Mouse (Mus musculus) liver, adult (tissue): Measurements from ENCODE around the gene Plk2.

ENCODE experiments used
- GATA4 ChIP-seq: IDR thresholded peaks from 2 replicates; pipeline ENCODE4 v1.6.1; 2014; ENCODE audit warnings: mild to moderate bottlenecking, low read length; ENCODE audit not compliant: insufficient replicate concordance

Gene Plk2

GRCm38 (mm10) chr13:110398513-110399270 is 3.8 kb downstream of the Plk2 start:
- no peak for TF ChIP-seq GATA4

GRCm38 (mm10) chr13:110401443-110401842 is 6.6 kb downstream of the Plk2 start:
- no peak for TF ChIP-seq GATA4

DNA sequence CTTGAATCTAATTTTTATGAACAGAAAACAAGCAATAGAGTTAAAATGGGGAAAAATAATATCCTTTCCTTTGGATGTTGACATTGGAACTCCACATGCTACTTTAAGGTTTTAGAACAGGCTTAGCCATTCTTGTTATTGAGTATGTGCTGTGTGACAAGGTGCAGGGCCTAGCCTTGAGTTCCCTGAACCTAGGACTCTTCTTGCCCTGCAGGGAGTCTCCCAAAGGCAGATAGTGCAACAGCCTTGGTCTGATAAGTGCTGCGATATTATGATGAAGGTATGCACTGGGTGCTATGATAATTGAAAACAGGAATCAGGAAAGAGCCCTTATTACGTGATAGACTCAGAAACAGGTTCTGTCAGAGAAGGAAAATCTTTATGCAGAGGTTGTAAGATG is 7.0 kb downstream of the Plk2 start:
- TF ChIP-seq GATA4: no peak

DNA sequence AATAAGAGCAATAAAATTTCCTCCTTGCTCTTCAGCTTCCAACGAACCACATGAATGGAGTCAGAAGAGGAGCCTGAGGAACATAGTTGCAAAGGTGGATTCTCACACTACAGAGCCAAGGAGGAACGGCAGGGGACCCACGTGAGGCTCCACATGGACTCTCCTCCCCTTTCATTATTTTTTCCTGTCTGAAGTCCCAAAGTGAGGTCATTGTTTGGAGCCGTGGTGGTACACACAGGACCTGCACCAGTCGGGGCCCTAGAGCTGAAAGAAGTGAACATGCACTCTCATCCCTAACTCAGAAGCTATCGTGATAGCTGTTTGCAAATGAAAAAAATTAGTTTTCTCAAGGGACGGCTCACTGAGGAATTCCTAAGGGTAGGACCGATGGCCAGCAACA is 9.2 kb downstream of the Plk2 start:
- TF ChIP-seq GATA4: no peak

GRCm38 (mm10) chr13:110406152-110406551 is 11.3 kb downstream of the Plk2 start:
- TF ChIP-seq GATA4: no peak

- no peak for TF ChIP-seq GATA4
These were observed 17.8 kb downstream of the Plk2 start for GRCm38 (mm10) chr13:110412572-110413209.

DNA sequence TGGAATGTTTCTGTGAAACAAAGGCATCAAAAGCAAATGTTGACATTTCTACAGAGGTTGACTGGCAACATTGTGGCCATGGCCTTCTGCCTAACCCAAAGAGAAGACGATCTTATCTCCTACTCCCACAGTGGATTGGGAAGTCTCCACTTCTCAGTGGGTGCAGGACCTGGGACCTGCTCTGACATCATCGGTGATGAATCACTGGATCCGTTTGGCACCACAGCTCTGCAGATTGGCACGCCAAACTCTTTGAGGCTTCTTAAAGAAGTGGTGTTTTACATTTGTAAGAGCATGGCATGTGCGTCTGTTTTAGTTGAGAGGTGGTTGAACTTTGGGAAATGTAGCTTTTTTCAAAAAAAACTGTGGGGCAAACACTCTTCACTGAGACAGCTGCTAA is 23.8 kb downstream of the Plk2 start:
- no peak for TF ChIP-seq GATA4

DNA sequence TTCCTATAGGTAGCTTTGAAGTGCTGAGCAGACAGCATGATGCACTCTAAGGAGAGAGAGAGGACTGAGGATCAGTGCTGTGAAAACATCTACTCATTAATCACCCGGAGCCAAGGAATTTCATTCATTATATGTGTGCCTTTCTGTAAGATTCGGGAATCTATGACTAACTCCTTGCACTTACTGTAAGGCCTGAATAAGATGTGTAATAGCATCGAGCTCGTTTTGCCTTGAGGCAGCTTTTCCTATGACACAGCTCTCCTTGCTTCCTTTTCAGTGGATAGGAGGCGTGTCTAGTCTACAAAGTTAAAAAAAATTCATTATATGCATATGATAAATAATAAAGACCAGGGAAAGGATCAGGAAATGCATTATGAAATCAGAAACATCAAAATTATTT is 24.8 kb downstream of the Plk2 start:
- TF ChIP-seq GATA4: no peak

DNA sequence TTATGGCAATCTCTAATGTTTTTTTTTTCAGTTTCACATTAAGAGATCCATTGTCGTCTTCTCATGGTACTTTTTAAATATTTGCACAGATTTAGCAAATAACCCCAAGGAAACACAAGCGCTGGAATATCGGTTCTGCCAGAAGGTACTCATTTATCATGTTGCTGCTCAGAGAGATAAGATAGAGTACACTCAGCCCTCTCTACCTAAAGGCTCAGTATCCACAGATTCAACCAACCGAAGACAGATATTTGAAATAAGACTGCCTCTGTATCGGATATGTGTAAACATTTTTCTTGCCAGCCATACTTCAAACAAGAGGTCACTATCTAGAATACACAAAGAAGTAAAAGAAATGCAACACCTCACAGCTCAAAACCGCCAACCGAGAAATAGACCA is 27.6 kb downstream of the Plk2 start:
- TF ChIP-seq GATA4: no peak

DNA sequence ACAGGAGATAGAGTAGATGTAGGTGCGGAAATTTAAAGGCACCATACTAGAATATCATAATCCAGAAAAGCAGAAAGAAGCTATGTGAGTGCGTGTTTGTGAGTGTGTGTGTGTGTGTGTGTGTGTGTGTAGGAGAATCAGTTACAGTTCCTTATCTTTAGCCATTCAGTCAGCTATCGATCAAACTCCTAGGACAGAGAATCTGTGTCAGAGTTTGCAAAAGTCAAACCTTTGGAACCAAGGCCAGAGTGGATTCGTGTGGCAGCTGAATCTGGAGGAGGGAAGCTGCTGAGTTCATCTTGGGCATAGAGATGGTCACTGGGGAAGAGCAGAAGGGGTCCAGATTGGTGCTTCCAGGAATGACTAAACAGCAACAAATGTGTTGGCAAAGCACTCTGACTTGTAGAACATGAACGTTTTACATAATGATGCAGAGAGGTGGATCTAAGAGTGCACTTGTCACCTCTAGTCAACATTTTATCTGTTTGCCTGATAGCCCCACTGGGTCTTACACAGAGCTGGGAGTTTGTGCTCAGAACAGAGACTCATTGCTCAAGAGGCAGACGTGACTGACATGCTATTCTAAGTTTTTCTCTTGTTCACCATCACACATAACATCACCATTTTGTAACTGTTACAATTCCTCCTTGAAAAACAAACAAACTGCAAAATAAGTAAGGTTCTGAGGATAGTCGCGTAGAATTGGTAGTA is 30.8 kb downstream of the Plk2 start:
- peak; percentile 91 for TF ChIP-seq GATA4

DNA sequence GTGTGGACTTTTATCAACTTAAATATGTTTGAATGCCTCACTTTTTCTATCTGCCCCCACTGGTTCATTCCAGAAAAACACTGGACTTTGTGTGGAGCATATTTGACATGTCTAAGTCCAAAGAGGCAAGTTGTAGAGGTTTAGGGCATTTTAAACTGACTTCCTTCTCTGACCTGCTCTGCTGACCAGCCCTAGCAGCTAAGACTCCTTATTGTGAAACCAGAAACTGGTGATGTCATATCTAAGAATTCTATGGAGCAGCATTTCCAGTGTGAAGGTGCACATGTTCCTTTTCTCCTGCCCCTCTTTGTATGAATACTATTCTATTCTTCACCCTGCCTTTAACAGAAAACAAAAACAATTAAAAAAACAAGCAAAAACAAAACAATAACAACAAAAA is 36.5 kb downstream of the Plk2 start:
- no peak for TF ChIP-seq GATA4

GRCm38 (mm10) chr13:110432062-110432566 is 37.3 kb downstream of the Plk2 start:
- no peak for TF ChIP-seq GATA4

DNA sequence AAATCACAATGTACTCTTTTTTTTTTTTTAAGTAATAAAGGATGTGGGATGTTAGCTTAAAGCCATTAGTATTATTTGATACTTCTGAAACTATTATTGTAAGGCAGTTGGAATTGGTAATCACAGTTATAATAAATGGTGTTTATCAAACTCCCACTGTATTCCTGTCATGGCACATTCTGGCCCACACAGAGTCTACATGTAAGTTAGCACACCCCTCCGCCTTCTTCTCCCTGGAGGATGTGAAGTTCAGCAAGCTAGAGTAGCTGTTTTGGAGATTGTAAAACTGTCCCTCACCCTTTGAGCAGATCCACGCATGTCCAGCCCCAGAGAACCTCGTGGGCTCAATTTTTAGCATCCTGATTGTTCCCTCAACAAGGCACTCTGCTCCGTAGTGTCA is 37.8 kb downstream of the Plk2 start:
- TF ChIP-seq GATA4: no peak

- no peak for TF ChIP-seq GATA4
These were observed 41.8 kb downstream of the Plk2 start for GRCm38 (mm10) chr13:110436692-110437091.

DNA sequence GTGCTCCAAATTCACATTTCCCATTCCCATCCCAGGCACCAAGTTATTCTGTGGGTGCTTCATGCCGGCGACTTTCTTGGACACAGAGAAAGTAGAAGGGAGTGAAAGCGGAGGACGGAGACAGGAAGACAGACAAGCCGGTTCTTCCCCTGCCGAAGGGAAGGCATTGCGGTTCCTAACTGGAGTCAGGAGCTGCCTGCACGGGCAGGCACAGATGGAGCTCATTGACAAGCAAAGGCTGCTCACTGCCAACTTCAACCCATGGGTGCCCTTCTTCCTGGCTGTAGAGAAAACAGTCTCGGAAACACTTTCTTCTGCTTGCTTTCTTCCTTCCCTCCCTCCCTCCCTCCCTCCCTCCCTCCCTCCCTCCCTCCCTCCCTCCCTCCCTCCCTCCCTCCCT is 43.8 kb downstream of the Plk2 start:
- no peak for TF ChIP-seq GATA4

DNA sequence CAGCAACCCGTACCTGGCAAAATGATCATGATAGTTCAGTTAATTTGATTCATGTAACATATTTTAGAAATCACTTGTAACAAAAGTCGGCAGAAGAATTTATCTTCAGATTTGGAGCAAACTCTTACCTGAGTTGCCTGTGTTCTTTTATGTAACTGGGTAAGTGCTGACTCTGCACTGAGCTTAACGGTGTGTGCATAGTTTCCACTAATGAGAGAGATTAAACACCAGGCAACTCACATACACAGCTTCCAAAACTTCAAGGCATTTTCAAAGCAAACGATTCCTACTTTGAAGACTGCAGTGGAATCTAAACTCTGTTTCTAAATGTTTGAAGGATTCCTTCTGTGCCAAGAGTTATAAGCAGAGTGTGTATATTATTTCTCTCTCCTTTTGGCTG is 49.5 kb downstream of the Plk2 start:
- no peak for TF ChIP-seq GATA4
